Mouse (Mus musculus) large intestine, adult 2 months (tissue): ENCODE results near the gene Pyroxd1. TPM values are rescaled to one million over a fixed set of nuclear protein-coding genes. Genes with fewer than 3 reads are reported as not detected.

ENCODE experiments used
- DNase-seq: peaks from one replicate; pipeline ENCODE4 v3.0.0-alpha.2; 2012; ENCODE audit warnings: low read depth, low spot score
- WGBS: fragments of 180-500 bp; shearing (Covaris S2); methylation state at CpG from one replicate; pipeline ENCODE4 v1.1.7; 2018; 5-methylcytosine and 5-hydroxymethylcytosine counted together
- polyA plus RNA-seq: library from polyadenylated mRNA; depleted of rRNA; stranded (reverse); fragments of >200 nt; gene quantifications from 2 replicates; pipeline ENCODE4 v1.2.3, GENCODE M21; 2012

Gene Pyroxd1
- polyA plus RNA-seq, 1 experiment: 5.9 TPM

- no peak for DNase-seq
- WGBS: 89% methylated on average over 10 of the region's 10 CpGs
These were observed 21.1 kb downstream of the Pyroxd1 start for GRCm38 (mm10) chr6:142366473-142367018.

- WGBS: 88% methylated on average over 3 of the region's 3 CpGs
- no peak for DNase-seq
These were observed 22.1 kb downstream of the Pyroxd1 start for GRCm38 (mm10) chr6:142367565-142367964.

GRCm38 (mm10) chr6:142369568-142369967 lies 24.1 kb downstream of the Pyroxd1 start:
- no peak for DNase-seq
- WGBS: 84% methylated on average over 3 of the region's 3 CpGs

GRCm38 (mm10) chr6:142377081-142377480 lies 31.6 kb downstream of the Pyroxd1 start:
- no peak for DNase-seq

GRCm38 (mm10) chr6:142378576-142379330 lies 33.3 kb downstream of the Pyroxd1 start:
- no peak for DNase-seq
- 90% methylated on average over 8 of the region's 8 CpGs for WGBS

More at GRCm38 (mm10) chr6:142377081-142377480, 31.6 kb downstream of the Pyroxd1 start:
- 56% methylated on average over 1 of the region's 1 CpGs for WGBS

GRCm38 (mm10) chr6:142379961-142380360 lies 34.5 kb downstream of the Pyroxd1 start:
- no peak for DNase-seq
- WGBS: 86% methylated on average over 6 of the region's 6 CpGs

- DNase-seq: no peak
- WGBS: 94% methylated on average over 7 of the region's 7 CpGs
These were observed 36.2 kb downstream of the Pyroxd1 start for GRCm38 (mm10) chr6:142381615-142382014.

- DNase-seq: no peak
- WGBS: 92% methylated on average over 9 of the region's 9 CpGs
These were observed 39.1 kb downstream of the Pyroxd1 start for GRCm38 (mm10) chr6:142384521-142384920.

GRCm38 (mm10) chr6:142386285-142387010 lies 41.0 kb downstream of the Pyroxd1 start:
- WGBS: 3% methylated on average over 31 of the region's 31 CpGs

GRCm38 (mm10) chr6:142387011-142387754 lies 41.7 kb downstream of the Pyroxd1 start, which contains the start of the genes Recql and Golt1b:
Recql (minus strand) TSS chr6:142387087.
Golt1b (plus strand) TSS chr6:142387221.
- DNase-seq: peak; percentile 88
- 1% methylated on average over 87 of the region's 87 CpGs for WGBS

More at GRCm38 (mm10) chr6:142386285-142387010, 41.0 kb downstream of the Pyroxd1 start:
- no peak for DNase-seq

GRCm38 (mm10) chr6:142387755-142388271 lies 42.4 kb downstream of the Pyroxd1 start:
- no peak for DNase-seq
- 12% methylated on average over 8 of the region's 8 CpGs for WGBS

GRCm38 (mm10) chr6:142389101-142389500 lies 43.6 kb downstream of the Pyroxd1 start:
- 53% methylated on average over 2 of the region's 2 CpGs for WGBS
- no peak for DNase-seq

GRCm38 (mm10) chr6:142392312-142392711 lies 46.9 kb downstream of the Pyroxd1 start:
- 81% methylated on average over 5 of the region's 5 CpGs for WGBS

GRCm38 (mm10) chr6:142394669-142395068 lies 49.2 kb downstream of the Pyroxd1 start:
- WGBS: 85% methylated on average over 5 of the region's 5 CpGs
- DNase-seq: no peak

More at GRCm38 (mm10) chr6:142392312-142392711, 46.9 kb downstream of the Pyroxd1 start:
- no peak for DNase-seq

- WGBS: 85% methylated on average over 6 of the region's 6 CpGs
- DNase-seq: no peak
These were observed 50.3 kb downstream of the Pyroxd1 start for GRCm38 (mm10) chr6:142395756-142396155.

- 47% methylated on average over 1 of the region's 1 CpGs for WGBS
- no peak for DNase-seq
These were observed 65.7 kb downstream of the Pyroxd1 start for GRCm38 (mm10) chr6:142411140-142411539.
